Mouse (Mus musculus) spleen, adult 2 months (tissue): ENCODE results near the gene Aqp8. TPM values are rescaled to one million over a fixed set of nuclear protein-coding genes. Genes with fewer than 3 reads are reported as not detected.

Experiments used
- DNase-seq, 2 experiments: peaks; one replicate each; pipeline versions ENCODE4 v3.0.0 to v3.0.0-alpha.2; 2012 to 2021; ENCODE audit warnings: low spot score in 2 of 2, low read depth in 1 of 2
- H3K27ac ChIP-seq: fragments of 200-500 bp; 2 replicates; pipeline ENCODE4 v1.5.1; 2012; ENCODE audit warnings: low read length, inconsistent platforms; ENCODE audit not compliant: insufficient read depth
- H3K27me3 ChIP-seq: fragments of 200-500 bp; 2 replicates; pipeline ENCODE4 v1.6.1; 2012; ENCODE audit warnings: mild to moderate bottlenecking, moderate library complexity, low read length, inconsistent platforms; ENCODE audit not compliant: control insufficient read depth, insufficient read depth
- H3K36me3 ChIP-seq: fragments of 200-500 bp; 2 replicates; pipeline ENCODE4 v1.6.1; 2012; ENCODE audit warnings: mild to moderate bottlenecking, low read length, inconsistent platforms; ENCODE audit not compliant: control insufficient read depth, insufficient read depth
- H3K4me1 ChIP-seq: fragments of 200-500 bp; 2 replicates; pipeline ENCODE4 v1.6.1; 2011; ENCODE audit warnings: inconsistent platforms; ENCODE audit not compliant: control insufficient read depth, insufficient read depth, insufficient read length
- H3K4me3 ChIP-seq: fragments of 200-500 bp; 2 replicates; pipeline ENCODE4 v1.5.1; 2011; ENCODE audit warnings: mild to moderate bottlenecking, inconsistent platforms; ENCODE audit not compliant: insufficient read depth, insufficient read length; ENCODE audit errors: extremely low read depth
- CTCF ChIP-seq: fragments of 200-500 bp; IDR thresholded peaks from 2 replicates; pipeline ENCODE4 v1.5.1; 2011; ENCODE audit warnings: mild to moderate bottlenecking, inconsistent platforms; ENCODE audit not compliant: insufficient read depth, insufficient read length, insufficient replicate concordance; ENCODE audit errors: extremely low read depth
- POLR2A ChIP-seq: fragments of 200-500 bp; IDR thresholded peaks from 2 replicates; pipeline ENCODE4 v1.6.1; 2011; ENCODE audit warnings: low read depth, low read length, inconsistent platforms
- whole genome bisulfite sequencing: fragments of 180-500 bp; shearing (Covaris S2); methylation state at CpG from one replicate; pipeline ENCODE4 v1.1.7; 2018; 5-methylcytosine and 5-hydroxymethylcytosine counted together
- polyA plus RNA-seq: library from polyadenylated mRNA; depleted of rRNA; stranded (reverse); fragments of >200 nt; gene quantifications from 2 replicates; pipeline ENCODE4 v1.2.3, GENCODE M21; 2012; rRNA removed

Aqp8 gene
- polyA plus RNA-seq, 1 experiment, result 0.68 TPM

GRCm38 (mm10) chr7:123467961-123468360, 5.9 kb downstream of the Aqp8 start:
- no peak for TF ChIP-seq POLR2A
- TF ChIP-seq CTCF, result no peak
- Histone ChIP-seq H3K36me3 (no peaks in the 10 kb centered on the region), H3K4me3 (no peak overlapping the region), H3K4me1 (no peaks in the 10 kb centered on the region), H3K27me3 (no peaks in the 10 kb centered on the region), H3K27ac (no peak overlapping the region)
- 94% methylated on average over 1 of the region's 1 CpGs for WGBS
- DNase-seq, result no peak

- Histone ChIP-seq H3K27ac (no peak overlapping the region), H3K4me1 (no peaks in the 10 kb centered on the region), H3K36me3 (no peaks in the 10 kb centered on the region), H3K4me3 (no peak overlapping the region), H3K27me3 (no peaks in the 10 kb centered on the region)
- TF ChIP-seq POLR2A, result no peak
- TF ChIP-seq CTCF, result no peak
- no peak for DNase-seq
- WGBS, result 78% methylated on average over 5 of the region's 5 CpGs
These were observed 25.6 kb downstream of the Aqp8 start for GRCm38 (mm10) chr7:123487703-123488102.

GRCm38 (mm10) chr7:123499481-123500238, 37.6 kb downstream of the Aqp8 start:
- H3K36me3 ChIP-seq, result no peaks in the 10 kb centered on the region
- no peak for TF ChIP-seq POLR2A
- no peak for TF ChIP-seq CTCF
- DNase-seq, result no peak
- H3K4me3 ChIP-seq, result no peak overlapping the region
- 56% methylated on average over 19 of the region's 19 CpGs for WGBS
- H3K27me3 ChIP-seq, result peaks cover 2% of the 10 kb centered on the region; the same call in 1 of the 2 replicates
- no peak overlapping the region for H3K27ac ChIP-seq
- H3K4me1 ChIP-seq, result peaks cover 4% of the 10 kb centered on the region; the same call in 1 of the 2 replicates

- H3K4me3 ChIP-seq, result no peak within 1 kb of the TSS
- peak in 1 of 2 experiments; percentile 16 for DNase-seq
- 5% methylated on average over 70 of the region's 71 CpGs for WGBS
These were observed 38.4 kb downstream of the Aqp8 start, which contains the start of gene Zkscan2 for GRCm38 (mm10) chr7:123500239-123501219. Gene Zkscan2 (minus strand): TSS chr7:123500449.

GRCm38 (mm10) chr7:123503358-123503757, 41.3 kb downstream of the Aqp8 start:
- H3K4me3 ChIP-seq, result no peak overlapping the region
- TF ChIP-seq CTCF (no peak), POLR2A (no peak)
- no peak for DNase-seq
- WGBS, result 64% methylated on average over 1 of the region's 1 CpGs
- H3K36me3 ChIP-seq, result no peaks in the 10 kb centered on the region
- H3K27me3 ChIP-seq, result peaks cover 2% of the 10 kb centered on the region; the same call in 1 of the 2 replicates
- H3K4me1 ChIP-seq, result peaks cover 4% of the 10 kb centered on the region; the same call in 1 of the 2 replicates
- no peak overlapping the region for H3K27ac ChIP-seq

More at GRCm38 (mm10) chr7:123500239-123501219, 38.4 kb downstream of the Aqp8 start, which contains the start of gene Zkscan2:
- Histone ChIP-seq H3K27me3 (peaks cover 2% of the 10 kb centered on the region; the same call in 1 of the 2 replicates), H3K36me3 (no peaks in the 10 kb centered on the region), H3K27ac (no peak within 1 kb of the TSS), H3K4me1 (peaks cover 4% of the 10 kb centered on the region; the same call in 1 of the 2 replicates)
- TF ChIP-seq CTCF, result no peak
- TF ChIP-seq POLR2A, result no peak

- DNase-seq, result no peak
- Histone ChIP-seq H3K27me3 (no peaks in the 10 kb centered on the region), H3K4me1 (no peaks in the 10 kb centered on the region), H3K27ac (no peak overlapping the region), H3K36me3 (no peaks in the 10 kb centered on the region), H3K4me3 (no peak overlapping the region)
- WGBS, result 85% methylated on average over 7 of the region's 7 CpGs
- TF ChIP-seq POLR2A (no peak), CTCF (no peak)
These were observed 45.9 kb downstream of the Aqp8 start for GRCm38 (mm10) chr7:123507946-123508345.

Other genes with a start within 250 kb of the Aqp8 start
- 5.0 and 6.1 TPM in 2 replicates for gene Slc5a11, start 247.5 kb upstream of the Aqp8 start, polyA plus RNA-seq
- gene Lcmt1, start 92.5 kb upstream of the Aqp8 start, polyA plus RNA-seq, result 9.3 and 13.1 TPM in 2 replicates
- 68.0 and 83.6 TPM in 2 replicates for gene Arhgap17, start 92.4 kb upstream of the Aqp8 start, polyA plus RNA-seq
- 0.04 TPM in 2 replicates for gene Zkscan2, start 38.2 kb downstream of the Aqp8 start, polyA plus RNA-seq